Mouse (Mus musculus): ENCODE results near the gene Usf3. TPM values are rescaled to one million over a fixed set of nuclear protein-coding genes. Genes with fewer than 3 reads are reported as not detected.

Gene Usf3
- polyA plus RNA-seq, 1 experiment from 2014 or later, result 2.6 TPM

DNA sequence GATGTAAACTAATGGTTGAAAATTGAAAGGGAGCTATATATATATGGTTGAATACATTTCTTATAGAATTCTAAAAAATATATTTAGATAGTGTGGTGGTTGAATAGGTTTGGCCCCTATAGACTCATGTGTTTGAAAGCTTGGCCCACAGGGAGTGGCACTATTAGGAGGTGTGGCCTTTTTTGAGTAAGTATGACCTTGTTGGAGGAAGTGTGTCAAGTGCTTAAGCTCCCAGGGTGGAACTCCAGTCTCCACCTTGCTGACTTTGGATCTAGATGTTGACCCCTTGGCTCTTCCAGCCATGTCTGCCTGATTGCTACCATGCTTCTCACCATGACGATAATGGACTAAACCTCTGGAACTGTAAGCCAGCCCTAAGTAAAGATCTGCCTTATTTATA, 9.6 kb downstream of the Usf3 start:
- Histone ChIP-seq H3K9me3 (replicated peaks; ENCODE audit: low read length) (no peaks in the 10 kb centered on the region), H3K27ac (no peak overlapping the region), H3K9ac (ENCODE audit: low read depth, low read length) (no peak overlapping the region), H3K27me3 (ENCODE audit: insufficient read depth, low read length) (no peaks in the 10 kb centered on the region), H3K36me3 (ENCODE audit: insufficient read depth, low read length) (no peaks in the 10 kb centered on the region), H3K4me3 (replicated peaks; ENCODE audit: low read depth, low read length) (no peak overlapping the region), H3K4me2 (ENCODE audit: low read length) (no peak overlapping the region), H3K4me1 (replicated peaks; ENCODE audit: insufficient read depth, low read length) (no peaks in the 10 kb centered on the region)
- ATAC-seq (replicated peaks; ENCODE audit: low FRiP score, low read depth) (no peak), DNase-seq (ENCODE audit: low spot score) (no peak)
- 96% methylated on average over 1 of the region's 1 CpGs for WGBS
- no peak for TF ChIP-seq CTCF (IDR thresholded peaks at IDR 0.05; ENCODE audit: low read depth)

DNA sequence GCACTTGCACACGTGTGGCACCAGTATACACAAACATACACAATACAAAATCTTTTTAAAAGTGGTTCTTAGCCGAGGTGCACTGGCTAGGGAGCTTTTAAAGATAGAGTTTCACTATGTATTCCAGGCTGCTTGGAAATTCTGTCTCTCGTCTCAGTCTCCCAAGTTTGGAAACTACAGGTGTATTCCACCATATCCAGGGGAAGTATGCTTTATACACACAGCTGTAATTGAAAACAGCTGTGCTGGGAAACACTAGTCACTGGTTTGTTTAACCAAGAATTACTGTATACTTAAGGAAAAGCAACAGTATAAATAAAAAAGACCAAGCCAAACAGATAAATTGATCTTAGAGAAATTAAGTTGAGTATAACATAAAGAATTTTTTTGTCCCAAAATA, 11.7 kb downstream of the Usf3 start:
- Histone ChIP-seq H3K9me3 (replicated peaks; ENCODE audit: low read length) (no peaks in the 10 kb centered on the region), H3K9ac (ENCODE audit: low read depth, low read length) (no peak overlapping the region), H3K27me3 (ENCODE audit: insufficient read depth, low read length) (no peaks in the 10 kb centered on the region), H3K4me3 (replicated peaks; ENCODE audit: low read depth, low read length) (no peak overlapping the region), H3K4me2 (ENCODE audit: low read length) (no peak overlapping the region), H3K27ac (no peak overlapping the region), H3K36me3 (ENCODE audit: insufficient read depth, low read length) (no peaks in the 10 kb centered on the region), H3K4me1 (replicated peaks; ENCODE audit: insufficient read depth, low read length) (no peaks in the 10 kb centered on the region)
- DNase-seq (ENCODE audit: low spot score) (no peak), ATAC-seq (replicated peaks; ENCODE audit: low FRiP score, low read depth) (no peak)
- 67% methylated on average over 3 of the region's 3 CpGs for WGBS
- TF ChIP-seq CTCF (IDR thresholded peaks at IDR 0.05; ENCODE audit: low read depth), result no peak

DNA sequence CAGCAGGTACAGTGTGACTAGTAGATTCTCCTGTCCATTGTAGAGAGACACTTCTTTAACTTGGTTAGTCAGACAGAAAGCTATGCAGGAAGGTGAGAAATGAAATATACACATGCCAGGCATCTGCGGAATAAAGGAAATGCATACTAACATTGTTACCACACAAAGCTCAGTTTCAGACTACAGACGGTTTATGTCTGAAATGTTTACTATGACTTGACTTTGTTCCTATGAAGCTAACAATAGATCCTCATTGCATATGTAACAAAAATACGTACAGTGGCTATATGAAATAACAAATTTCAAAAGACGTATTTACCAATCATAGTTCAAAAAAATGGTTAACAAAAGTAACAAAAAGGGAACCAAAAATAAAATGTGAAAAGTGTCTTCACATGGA, 14.1 kb downstream of the Usf3 start:
- Histone ChIP-seq H3K4me2 (ENCODE audit: low read length) (no peak overlapping the region), H3K36me3 (ENCODE audit: insufficient read depth, low read length) (no peaks in the 10 kb centered on the region), H3K9me3 (replicated peaks; ENCODE audit: low read length) (no peaks in the 10 kb centered on the region), H3K27ac (no peak overlapping the region), H3K4me3 (replicated peaks; ENCODE audit: low read depth, low read length) (no peak overlapping the region), H3K27me3 (ENCODE audit: insufficient read depth, low read length) (no peaks in the 10 kb centered on the region), H3K9ac (ENCODE audit: low read depth, low read length) (no peak overlapping the region), H3K4me1 (replicated peaks; ENCODE audit: insufficient read depth, low read length) (no peaks in the 10 kb centered on the region)
- TF ChIP-seq CTCF (IDR thresholded peaks at IDR 0.05; ENCODE audit: low read depth), result no peak
- no peak for ATAC-seq (replicated peaks; ENCODE audit: low FRiP score, low read depth)
- no peak for DNase-seq (ENCODE audit: low spot score)
- WGBS, result 92% methylated on average over 4 of the region's 4 CpGs

DNA sequence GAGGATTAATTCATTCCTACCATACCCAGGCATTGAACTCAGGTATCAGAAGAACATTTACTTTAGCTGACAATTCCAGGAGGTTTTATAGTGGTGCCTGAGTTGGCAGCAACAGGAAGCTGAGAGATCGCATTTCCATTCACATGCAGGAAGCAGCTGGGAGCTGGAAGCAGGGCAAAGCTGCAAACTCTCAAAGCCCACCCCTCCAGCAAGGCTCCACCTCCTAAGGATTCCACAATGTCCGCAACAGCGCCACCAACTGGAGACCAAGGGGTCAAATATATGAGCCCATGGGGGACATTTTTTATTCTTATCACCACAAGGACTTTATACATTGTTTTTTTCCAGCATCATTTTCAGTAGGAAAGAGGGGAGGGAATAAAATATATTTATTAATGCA, 15.7 kb downstream of the Usf3 start:
- no peak overlapping the region for H3K4me3 ChIP-seq (replicated peaks; ENCODE audit: low read depth, low read length)
- H3K36me3 ChIP-seq (ENCODE audit: insufficient read depth, low read length), result no peaks in the 10 kb centered on the region
- no peaks in the 10 kb centered on the region for H3K27me3 ChIP-seq (ENCODE audit: insufficient read depth, low read length)
- ATAC-seq (replicated peaks; ENCODE audit: low FRiP score, low read depth) (no peak), DNase-seq (ENCODE audit: low spot score) (peak; percentile 7)
- H3K4me2 ChIP-seq (ENCODE audit: low read length), result no peak overlapping the region
- H3K9ac ChIP-seq (ENCODE audit: low read depth, low read length), result no peak overlapping the region
- 86% methylated on average over 3 of the region's 3 CpGs for WGBS
- H3K9me3 ChIP-seq (replicated peaks; ENCODE audit: low read length), result no peaks in the 10 kb centered on the region
- H3K27ac ChIP-seq, result no peak overlapping the region
- peak; percentile 22; the same call in 1 of the 2 replicates for TF ChIP-seq CTCF (IDR thresholded peaks at IDR 0.05; ENCODE audit: low read depth)
- no peaks in the 10 kb centered on the region for H3K4me1 ChIP-seq (replicated peaks; ENCODE audit: insufficient read depth, low read length)

DNA sequence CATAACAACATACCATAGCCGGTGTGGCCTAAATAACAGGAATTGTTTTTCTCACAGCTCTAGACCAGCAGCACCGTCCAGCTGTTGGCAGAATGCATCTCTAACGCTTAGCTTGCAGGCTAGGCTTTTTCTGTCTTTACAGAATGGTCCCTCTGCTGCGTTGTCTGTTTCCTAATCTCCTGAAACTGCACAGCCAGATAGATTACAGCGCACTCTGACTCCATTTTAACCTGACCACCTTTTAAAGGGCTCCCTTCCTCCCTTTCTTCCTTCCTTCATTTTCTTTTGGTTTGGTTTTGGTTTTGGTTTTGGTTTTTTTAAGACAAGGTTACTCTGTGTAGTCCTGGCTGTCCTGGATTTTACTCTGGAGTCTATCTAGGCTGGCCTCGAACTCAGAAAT, 17.0 kb downstream of the Usf3 start:
- H3K36me3 ChIP-seq (ENCODE audit: insufficient read depth, low read length), result no peaks in the 10 kb centered on the region
- H3K9ac ChIP-seq (ENCODE audit: low read depth, low read length), result no peak overlapping the region
- ATAC-seq (replicated peaks; ENCODE audit: low FRiP score, low read depth) (no peak), DNase-seq (ENCODE audit: low spot score) (no peak)
- no peak overlapping the region for H3K27ac ChIP-seq
- H3K27me3 ChIP-seq (ENCODE audit: insufficient read depth, low read length), result no peaks in the 10 kb centered on the region
- TF ChIP-seq CTCF (IDR thresholded peaks at IDR 0.05; ENCODE audit: low read depth), result no peak
- no peak overlapping the region for H3K4me3 ChIP-seq (replicated peaks; ENCODE audit: low read depth, low read length)
- WGBS, result 88% methylated on average over 6 of the region's 6 CpGs
- no peak overlapping the region for H3K4me2 ChIP-seq (ENCODE audit: low read length)
- no peaks in the 10 kb centered on the region for H3K9me3 ChIP-seq (replicated peaks; ENCODE audit: low read length)
- H3K4me1 ChIP-seq (replicated peaks; ENCODE audit: insufficient read depth, low read length), result no peaks in the 10 kb centered on the region

DNA sequence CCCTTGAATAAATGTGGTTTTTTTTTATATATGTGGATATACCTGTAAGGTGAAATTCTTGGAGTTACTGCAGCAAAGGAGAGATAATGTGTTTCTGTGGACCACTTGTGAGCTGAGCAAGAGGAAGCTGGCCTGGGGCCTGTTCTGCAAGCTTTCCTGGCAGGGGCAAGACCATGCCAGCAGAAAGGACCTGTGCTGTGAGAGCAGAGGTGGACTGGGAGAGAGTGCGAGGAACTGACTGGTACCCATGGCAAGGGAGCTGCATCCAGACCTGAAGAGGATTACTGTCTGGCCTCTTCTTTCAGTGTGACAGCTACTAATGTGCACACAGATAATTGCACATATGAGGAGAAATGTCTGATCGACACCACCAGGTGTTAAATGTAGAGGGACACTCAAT, 17.9 kb downstream of the Usf3 start:
- Histone ChIP-seq H3K4me2 (ENCODE audit: low read length) (no peak overlapping the region), H3K4me1 (replicated peaks; ENCODE audit: insufficient read depth, low read length) (no peaks in the 10 kb centered on the region), H3K27ac (no peak overlapping the region), H3K36me3 (ENCODE audit: insufficient read depth, low read length) (no peaks in the 10 kb centered on the region), H3K4me3 (replicated peaks; ENCODE audit: low read depth, low read length) (no peak overlapping the region), H3K9ac (ENCODE audit: low read depth, low read length) (no peak overlapping the region), H3K27me3 (ENCODE audit: insufficient read depth, low read length) (no peaks in the 10 kb centered on the region), H3K9me3 (replicated peaks; ENCODE audit: low read length) (no peaks in the 10 kb centered on the region)
- 89% methylated on average over 2 of the region's 2 CpGs for WGBS
- no peak for TF ChIP-seq CTCF (IDR thresholded peaks at IDR 0.05; ENCODE audit: low read depth)
- ATAC-seq (replicated peaks; ENCODE audit: low FRiP score, low read depth) (no peak), DNase-seq (ENCODE audit: low spot score) (no peak)

DNA sequence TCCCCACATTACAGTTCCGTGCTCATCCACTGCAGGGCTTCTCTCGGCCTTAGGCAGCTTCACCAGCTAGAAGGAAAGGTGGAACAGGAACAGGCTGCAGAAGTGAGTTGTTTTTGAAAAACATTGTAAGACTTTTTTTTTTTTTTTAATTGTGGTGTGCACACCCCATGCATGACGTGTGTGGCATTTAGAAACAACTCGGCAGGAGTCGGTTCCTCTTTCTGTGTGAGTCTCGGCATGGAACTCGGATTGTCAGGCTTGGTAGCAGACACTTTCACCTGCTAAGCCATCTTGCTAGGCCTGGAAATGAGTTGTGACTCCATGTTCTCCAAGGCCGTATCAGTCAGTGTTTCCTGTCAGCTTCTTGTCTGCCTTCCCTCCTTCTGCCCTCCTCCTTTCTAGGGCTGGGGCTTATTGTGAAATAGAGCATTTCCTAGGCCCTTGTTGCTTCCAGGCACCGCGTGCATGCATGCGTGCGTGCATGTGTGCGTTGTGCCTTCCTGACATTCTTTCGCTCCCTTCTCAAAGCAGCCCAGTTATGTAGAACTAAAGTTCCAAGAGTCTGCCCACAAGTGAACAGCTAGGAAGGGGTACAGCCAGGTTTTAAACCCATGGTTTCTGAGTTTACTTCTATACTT, 26.1 kb downstream of the Usf3 start:
- no peak for ATAC-seq (replicated peaks; ENCODE audit: low FRiP score, low read depth)
- Histone ChIP-seq H3K27me3 (ENCODE audit: insufficient read depth, low read length) (no peaks in the 10 kb centered on the region), H3K9ac (ENCODE audit: low read depth, low read length) (no peak overlapping the region), H3K4me1 (replicated peaks; ENCODE audit: insufficient read depth, low read length) (no peaks in the 10 kb centered on the region), H3K36me3 (ENCODE audit: insufficient read depth, low read length) (peaks cover 15% of the 10 kb centered on the region), H3K27ac (no peak overlapping the region), H3K9me3 (replicated peaks; ENCODE audit: low read length) (no peaks in the 10 kb centered on the region), H3K4me3 (replicated peaks; ENCODE audit: low read depth, low read length) (no peak overlapping the region), H3K4me2 (ENCODE audit: low read length) (no peak overlapping the region)
- DNase-seq (ENCODE audit: low spot score), result no peak
- no peak for TF ChIP-seq CTCF (IDR thresholded peaks at IDR 0.05; ENCODE audit: low read depth)
- WGBS, result 92% methylated on average over 14 of the region's 14 CpGs
